Mouse (Mus musculus) MEL (cell line): Measurements from ENCODE around the gene Col2a1.

Source experiments
- CHD1 ChIP-seq: IDR thresholded peaks from 2 replicates; pipeline ENCODE4 v1.6.1; 2012; ENCODE audit warnings: low read depth, mild to moderate bottlenecking, inconsistent platforms, low read length, improper control_type of control experiment
- CTCF ChIP-seq, 3 experiments: IDR thresholded peaks in 2 of 3; conservative IDR thresholded peaks in 1 of 3; 2 replicates each; pipeline ENCODE4 v1.5.1; 2011 to 2012; ENCODE audit warnings: low read length in 3 of 3, low read depth in 2 of 3, mild to moderate bottlenecking in 2 of 3, improper control_type of control experiment in 1 of 3, inconsistent platforms in 1 of 3, mixed read lengths in 1 of 3, moderate library complexity in 1 of 3; ENCODE audit not compliant: control insufficient read depth in 1 of 3, insufficient read depth in 1 of 3, poor library complexity in 1 of 3, severe bottlenecking in 1 of 3
- E2F4 ChIP-seq: IDR thresholded peaks from 2 replicates; pipeline ENCODE4 v1.6.1; 2011; ENCODE audit warnings: low read depth, low read length, improper control_type of control experiment, borderline replicate concordance
- EP300 ChIP-seq, 2 experiments: IDR thresholded peaks; 2 replicates each; pipeline ENCODE4 v1.6.1; 2011; ENCODE audit warnings: improper control_type of control experiment in 2 of 2, low read length in 2 of 2, low read depth in 1 of 2, mild to moderate bottlenecking in 1 of 2
- MAZ ChIP-seq: IDR thresholded peaks from 2 replicates; pipeline ENCODE4 v1.6.1; 2012; ENCODE audit warnings: low read depth, mild to moderate bottlenecking, inconsistent platforms, low read length, improper control_type of control experiment
- MXI1 ChIP-seq: IDR thresholded peaks from 2 replicates; pipeline ENCODE4 v1.6.1; 2011; ENCODE audit warnings: mild to moderate bottlenecking, low read depth, low read length, improper control_type of control experiment
- MYC ChIP-seq: IDR thresholded peaks from 2 replicates; pipeline ENCODE4 v1.6.1; 2011; ENCODE audit warnings: low read depth, mild to moderate bottlenecking, low read length, improper control_type of control experiment, moderate library complexity
- NELFE ChIP-seq: IDR thresholded peaks from 2 replicates; pipeline ENCODE4 v1.6.1; 2011; ENCODE audit warnings: low read depth, low read length, improper control_type of control experiment
- POLR2A ChIP-seq, 2 experiments: IDR thresholded peaks; 2 replicates each; pipeline ENCODE4 v1.6.1; 2011 to 2012; ENCODE audit warnings: low read length in 2 of 2, mild to moderate bottlenecking in 2 of 2, control low read depth in 1 of 2, improper control_type of control experiment in 1 of 2, low read depth in 1 of 2, moderate library complexity in 1 of 2; ENCODE audit not compliant: control insufficient read depth in 1 of 2, insufficient read depth in 1 of 2, poor library complexity in 1 of 2
- SIN3A ChIP-seq: IDR thresholded peaks from 2 replicates; pipeline ENCODE4 v1.6.1; 2012; ENCODE audit warnings: low read length, improper control_type of control experiment, inconsistent platforms
- USF2 ChIP-seq, 2 experiments: IDR thresholded peaks; 2 replicates each; pipeline ENCODE4 v1.6.1; 2011 to 2012; ENCODE audit warnings: improper control_type of control experiment in 2 of 2, low read length in 2 of 2, borderline replicate concordance in 1 of 2, inconsistent platforms in 1 of 2, low read depth in 1 of 2, mild to moderate bottlenecking in 1 of 2; ENCODE audit not compliant: insufficient read depth in 1 of 2
- ZC3H11A ChIP-seq: IDR thresholded peaks from 2 replicates; pipeline ENCODE4 v1.6.1; 2012; ENCODE audit warnings: low read depth, mild to moderate bottlenecking, inconsistent platforms, low read length, improper control_type of control experiment
- ZMIZ1 ChIP-seq: IDR thresholded peaks from 2 replicates; pipeline ENCODE4 v1.6.1; 2012; ENCODE audit warnings: low read depth, mild to moderate bottlenecking, inconsistent platforms, low read length, improper control_type of control experiment, moderate library complexity
- ZNF384 ChIP-seq: IDR thresholded peaks from 2 replicates; pipeline ENCODE4 v1.6.1; 2012; ENCODE audit warnings: low read depth, mild to moderate bottlenecking, inconsistent platforms, low read length, improper control_type of control experiment

GRCm38 (mm10) chr15:98017925-98018324, 13.4 kb upstream of the Col2a1 start:
- no peak for TF ChIP-seq CTCF (IDR thresholded peaks at IDR 0.05 in 2 of 3, conservative IDR thresholded peaks at IDR 0.05 in 1 of 3; ENCODE audit: control insufficient read depth in 1 of 3, insufficient read depth in 1 of 3, low read depth in 2 of 3, low read length in 3 of 3, poor library complexity in 1 of 3, severe bottlenecking in 1 of 3)
- no peak for TF ChIP-seq SIN3A
- TF ChIP-seq ZNF384, result no peak
- TF ChIP-seq ZMIZ1, result no peak
- no peak for TF ChIP-seq USF2 (IDR thresholded peaks at IDR 0.05; ENCODE audit: borderline replicate concordance in 1 of 2, insufficient read depth in 1 of 2, low read depth in 1 of 2, low read length in 2 of 2)
- TF ChIP-seq MYC, result no peak
- no peak for TF ChIP-seq ZC3H11A
- no peak for TF ChIP-seq POLR2A (IDR thresholded peaks at IDR 0.05; ENCODE audit: control insufficient read depth in 1 of 2, insufficient read depth in 1 of 2, low read depth in 1 of 2, low read length in 2 of 2, poor library complexity in 1 of 2)
- TF ChIP-seq NELFE, result no peak
- no peak for TF ChIP-seq MXI1
- TF ChIP-seq MAZ, result no peak
- TF ChIP-seq CHD1, result no peak
- no peak for TF ChIP-seq EP300 (IDR thresholded peaks at IDR 0.05; ENCODE audit: low read depth in 1 of 2, low read length in 2 of 2)
- no peak for TF ChIP-seq E2F4
